ENCODE assay signal across 8 mouse cellular contexts in the genomic region with DNA sequence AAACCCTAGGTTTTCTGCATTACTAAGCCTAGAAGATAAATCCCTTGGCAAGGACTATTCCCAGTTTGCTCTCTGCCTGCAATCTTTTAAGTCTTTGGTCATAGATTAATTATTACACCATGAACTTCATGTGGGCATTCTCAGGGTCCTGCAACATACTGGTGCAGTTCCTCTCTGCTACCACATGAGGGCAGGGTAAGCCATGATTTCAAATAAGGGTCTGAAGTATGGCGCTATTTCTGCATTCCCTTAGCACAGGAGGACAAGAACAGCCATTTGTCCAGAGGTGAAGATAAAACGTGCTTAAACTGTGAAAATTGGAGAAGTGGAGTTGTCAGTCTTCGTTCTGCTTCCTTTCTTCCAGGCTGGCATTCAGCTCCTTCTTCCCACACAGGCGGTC. TPM values are rescaled to one million over a fixed set of nuclear protein-coding genes. Genes with fewer than 3 reads are reported as not detected.
DNase-seq lines count a peak whose midpoint lies in the region; ATAC-seq lines count a peak whose summit lies in the region.

No protein-coding gene starts in this region.

- intact Hi-C loops in heart, postnatal 25 days (cut with DNase I), result loop anchor here (1.0 to 5.0 kb wide), 3 partner anchors 57 to 629 kb away; no protein-coding TSS in a partner anchor

- peak overlapping the region; percentile 50; the same call in 1 of the 2 replicates for H3K9ac ChIP-seq in forebrain, embryonic 14.5 days (ENCODE audit: low read length)
- H3K9ac ChIP-seq in liver, embryonic 15.5 days, result no peak overlapping the region

- H3K9me3 ChIP-seq in forebrain, embryonic 14.5 days (replicated peaks; ENCODE audit: control insufficient read depth, low read length), result no peaks in the 10 kb centered on the region
- no peaks in the 10 kb centered on the region for H3K9me3 ChIP-seq in liver, embryonic 15.5 days (replicated peaks)

- peaks cover 5% of the 10 kb centered on the region; the same call in 1 of the 2 replicates for H3K4me1 ChIP-seq in forebrain, embryonic 14.5 days (ENCODE audit: control insufficient read depth, insufficient read depth, low read length)
- peaks cover 29% of the 10 kb centered on the region for H3K4me1 ChIP-seq in liver, embryonic 15.5 days (replicated peaks)

- peak overlapping the region; percentile 23 for H3K4me3 ChIP-seq in forebrain, embryonic 14.5 days (ENCODE audit: low read depth, low read length)
- H3K4me3 ChIP-seq in liver, embryonic 15.5 days (replicated peaks), result 0 out of 2 replicates have a peak overlapping the region, but pooled peaks have one; percentile 25

- no peaks in the 10 kb centered on the region for H3K36me3 ChIP-seq in forebrain, embryonic 14.5 days (ENCODE audit: control insufficient read depth, insufficient read depth, low read length)
- H3K36me3 ChIP-seq in liver, embryonic 15.5 days (replicated peaks), result no peaks in the 10 kb centered on the region

- 14% methylated on average over 4 of the region's 4 CpGs for WGBS in forebrain, embryonic 14.5 days
- WGBS in large intestine, adult 2 months, result 25% methylated on average over 4 of the region's 4 CpGs
- 20% methylated on average over 4 of the region's 4 CpGs for WGBS in liver, embryonic 15.5 days (ENCODE audit: insufficient replicate concordance)

- peak overlapping the region; percentile 55 for H3K4me2 ChIP-seq in forebrain, embryonic 14.5 days (ENCODE audit: low read length)
- peak overlapping the region; percentile 52 for H3K4me2 ChIP-seq in liver, embryonic 15.5 days

- H3K27ac ChIP-seq in forebrain, embryonic 14.5 days (ENCODE audit: low read depth, low read length), result no peak overlapping the region
- no peak overlapping the region for H3K27ac ChIP-seq in liver, embryonic 15.5 days (replicated peaks)

- peak; percentile 80 for DNase-seq in MEL-GATA-1-ER (ENCODE audit: extremely low read depth, low read depth)
- DNase-seq in cerebellum, adult 11-12 months, result peak; percentile 72
- DNase-seq in forebrain, embryonic 14.5 days (ENCODE audit: low spot score), result peak; percentile 93
- peak; percentile 16 for DNase-seq in heart, postnatal 25 days (ENCODE audit: low spot score)
- DNase-seq in large intestine, adult 2 months (ENCODE audit: low read depth, low spot score), result peak; percentile 42
- DNase-seq in neural tube, embryonic 10.5 days (ENCODE audit: extremely low spot score, low spot score), result peak; percentile 52
- DNase-seq in telencephalon, adult 2 months (ENCODE audit: low read depth, low spot score), result peak; percentile 78

- ATAC-seq in forebrain, embryonic 14.5 days, result no peak
- no peak for ATAC-seq in liver, embryonic 15.5 days (ENCODE audit: insufficient read depth)

- H3K27me3 ChIP-seq in forebrain, embryonic 14.5 days (replicated peaks; ENCODE audit: control insufficient read depth, insufficient read depth, low read length), result no peaks in the 10 kb centered on the region
- H3K27me3 ChIP-seq in liver, embryonic 15.5 days, result 0 out of 2 replicates have a peak, but pooled peaks cover 4% of the 10 kb centered on the region

RNA-seq across cellular contexts. Expression of a gene that starts 1.8 kb away (rescaled TPM):
- polyA plus RNA-seq in forebrain, embryonic 14.5 days (2014; fragmentation: Nextera tagmentation; extraction: Ambion mirVana), result 35.2 and 41.1 TPM in 2 replicates
- total RNA-seq in heart, postnatal 25 days (2021), result 10 to 100 TPM; 57.3 to 60.3 TPM
- 10.7 and 15.0 TPM in 2 replicates for polyA plus RNA-seq in large intestine, adult 2 months (2012; rRNA removed)
- polyA plus RNA-seq in liver, embryonic 15.5 days (2015; fragmentation: Nextera tagmentation; extraction: Ambion mirVana), result 8.2 and 8.3 TPM in 2 replicates

RNA-seq across cellular contexts. Expression of a gene that starts 12.6 kb away (rescaled TPM):
- polyA plus RNA-seq in forebrain, embryonic 14.5 days (2014; fragmentation: Nextera tagmentation; extraction: Ambion mirVana), result 79.2 and 82.8 TPM in 2 replicates
- 10 to 100 TPM; 15.1 to 16.1 TPM for total RNA-seq in heart, postnatal 25 days (2021)
- polyA plus RNA-seq in large intestine, adult 2 months (2012; rRNA removed), result 11.0 and 14.0 TPM in 2 replicates
- polyA plus RNA-seq in liver, embryonic 15.5 days (2015; fragmentation: Nextera tagmentation; extraction: Ambion mirVana), result 25.1 TPM in 2 replicates

Comparison
In these comparisons a context has a peak if more than half of its experiments do, and no peak if none do; other contexts are left out.
1. DNase-seq: peak in every context shown above with its lines; median percentile 93 in forebrain, embryonic 14.5 days; 80 in MEL-GATA-1-ER; 78 in telencephalon, adult 2 months; 72 in cerebellum, adult 11-12 months; 52 in neural tube, embryonic 10.5 days; 42 in large intestine, adult 2 months; 16 in heart, postnatal 25 days.